Mouse (Mus musculus) intestine, embryonic 15.5 days (tissue): ENCODE measurements at regions not wholly inside any gene's neighbourhood (a gene's known extent, or its start where the extent isn't known, plus 50 kb on each side); places are given as distances from the start of the nearest gene placed in this dataset.

ENCODE experiments used
- ATAC-seq: fragments of 200-750 bp; cut with Nextera tagmentation; 2 replicates; pipeline ENCODE4 v1.8.0; 2017; ENCODE audit warnings: moderate TSS enrichment, moderate library complexity
- H3K27ac ChIP-seq: fragments of 300-500 bp; sonication (generic); 2 replicates; pipeline ENCODE4 v1.5.1; 2015; ENCODE audit warnings: mild to moderate bottlenecking, inconsistent platforms
- H3K27me3 ChIP-seq: fragments of 300-500 bp; sonication (generic); replicated peaks from 2 replicates; pipeline ENCODE4 v1.6.1; 2015; ENCODE audit warnings: inconsistent platforms
- H3K36me3 ChIP-seq: fragments of 300-500 bp; sonication (generic); 2 replicates; pipeline ENCODE4 v1.6.1; 2015; ENCODE audit warnings: inconsistent platforms
- H3K4me1 ChIP-seq: fragments of 300-500 bp; sonication (generic); replicated peaks from 2 replicates; pipeline ENCODE4 v1.6.1; 2015; ENCODE audit warnings: inconsistent platforms
- H3K4me2 ChIP-seq: fragments of 300-500 bp; sonication (generic); replicated peaks from 2 replicates; pipeline ENCODE4 v1.6.1; 2015; ENCODE audit warnings: mild to moderate bottlenecking, inconsistent platforms
- H3K4me3 ChIP-seq: fragments of 300-500 bp; sonication (generic); replicated peaks from 2 replicates; pipeline ENCODE4 v1.5.1; 2015; ENCODE audit warnings: inconsistent platforms
- H3K9ac ChIP-seq: fragments of 300-500 bp; sonication (generic); 2 replicates; pipeline ENCODE4 v1.6.1; 2015; ENCODE audit warnings: inconsistent platforms
- H3K9me3 ChIP-seq: fragments of 300-500 bp; sonication (generic); 2 replicates; pipeline ENCODE4 v1.6.1; 2016; ENCODE audit warnings: inconsistent platforms
- WGBS: fragments of 180-500 bp; shearing (Covaris S2); methylation state at CpG from one replicate; pipeline ENCODE4 v1.1.7; 2015; 5-methylcytosine and 5-hydroxymethylcytosine counted together

GRCm38 (mm10) chr6:108973701-108974100 is 145.3 kb downstream of the Edem1 start:
- ATAC-seq = no peak
- H3K9me3 ChIP-seq = no peaks in the 10 kb centered on the region
- no peak overlapping the region for H3K9ac ChIP-seq
- H3K4me1 ChIP-seq = no peaks in the 10 kb centered on the region
- no peak overlapping the region for H3K4me2 ChIP-seq
- no peaks in the 10 kb centered on the region for H3K27me3 ChIP-seq
- no peaks in the 10 kb centered on the region for H3K36me3 ChIP-seq
- 74% methylated on average over 2 of the region's 2 CpGs for WGBS
- H3K4me3 ChIP-seq = no peak overlapping the region
- no peak overlapping the region for H3K27ac ChIP-seq

GRCm38 (mm10) chr6:108989506-108989905 is 161.1 kb downstream of the Edem1 start:
- Histone ChIP-seq H3K4me3 (no peak overlapping the region), H3K4me1 (no peaks in the 10 kb centered on the region), H3K36me3 (no peaks in the 10 kb centered on the region), H3K9ac (no peak overlapping the region), H3K27ac (no peak overlapping the region), H3K4me2 (no peak overlapping the region), H3K9me3 (no peaks in the 10 kb centered on the region), H3K27me3 (no peaks in the 10 kb centered on the region)
- ATAC-seq = no peak
- 83% methylated on average over 4 of the region's 4 CpGs for WGBS

GRCm38 (mm10) chr6:108993743-108994142 is 165.3 kb downstream of the Edem1 start:
- H3K9ac ChIP-seq = no peak overlapping the region
- 59% methylated on average over 3 of the region's 3 CpGs for WGBS
- no peak overlapping the region for H3K4me2 ChIP-seq
- H3K27ac ChIP-seq = no peak overlapping the region
- H3K4me3 ChIP-seq = no peak overlapping the region
- no peak for ATAC-seq
- no peaks in the 10 kb centered on the region for H3K4me1 ChIP-seq
- H3K27me3 ChIP-seq = no peaks in the 10 kb centered on the region
- H3K9me3 ChIP-seq = no peaks in the 10 kb centered on the region
- no peaks in the 10 kb centered on the region for H3K36me3 ChIP-seq

- Histone ChIP-seq H3K36me3 (no peaks in the 10 kb centered on the region), H3K9ac (no peak overlapping the region), H3K4me1 (no peaks in the 10 kb centered on the region), H3K4me2 (no peak overlapping the region), H3K27me3 (no peaks in the 10 kb centered on the region), H3K9me3 (no peaks in the 10 kb centered on the region), H3K4me3 (no peak overlapping the region), H3K27ac (no peak overlapping the region)
- ATAC-seq = no peak
- WGBS = 61% methylated on average over 2 of the region's 2 CpGs
Observed at GRCm38 (mm10) chr6:109004443-109004842, 176.0 kb downstream of the Edem1 start.

GRCm38 (mm10) chr6:109009364-109009763 is 180.9 kb downstream of the Edem1 start:
- Histone ChIP-seq H3K27ac (no peak overlapping the region), H3K27me3 (no peaks in the 10 kb centered on the region), H3K4me3 (no peak overlapping the region), H3K36me3 (no peaks in the 10 kb centered on the region), H3K4me2 (no peak overlapping the region), H3K9ac (no peak overlapping the region), H3K9me3 (no peaks in the 10 kb centered on the region), H3K4me1 (no peaks in the 10 kb centered on the region)
- ATAC-seq = no peak
- WGBS = 82% methylated on average over 3 of the region's 3 CpGs

- 81% methylated on average over 4 of the region's 4 CpGs for WGBS
- no peak for ATAC-seq
- H3K36me3 ChIP-seq = no peaks in the 10 kb centered on the region
- H3K4me3 ChIP-seq = no peak overlapping the region
- no peak overlapping the region for H3K27ac ChIP-seq
- no peak overlapping the region for H3K4me2 ChIP-seq
- no peaks in the 10 kb centered on the region for H3K9me3 ChIP-seq
- no peak overlapping the region for H3K9ac ChIP-seq
- H3K27me3 ChIP-seq = no peaks in the 10 kb centered on the region
- H3K4me1 ChIP-seq = no peaks in the 10 kb centered on the region
Observed at GRCm38 (mm10) chr6:109009793-109010192, 181.4 kb downstream of the Edem1 start.

- Histone ChIP-seq H3K4me1 (no peaks in the 10 kb centered on the region), H3K36me3 (no peaks in the 10 kb centered on the region), H3K9me3 (no peaks in the 10 kb centered on the region), H3K27ac (no peak overlapping the region), H3K4me3 (no peak overlapping the region), H3K27me3 (no peaks in the 10 kb centered on the region), H3K9ac (no peak overlapping the region), H3K4me2 (no peak overlapping the region)
- ATAC-seq = no peak
- 93% methylated on average over 2 of the region's 2 CpGs for WGBS
Observed at GRCm38 (mm10) chr6:109019731-109020130, 191.3 kb downstream of the Edem1 start.
